Comparison of ENCODE assay signal across 17 mouse cellular contexts in genomic region chr2:70833261-70833660, GRCm38 (mm10).
"Had no signal": no experiment of that assay in that cellular context is flagged by ENCODE, and none has a peak within 500 bp of the region (broad histone marks: within the 10 kb centered on the region; RNA-seq: fewer than 3 reads in every experiment).

No protein-coding gene starts in this region.

- H3K4me1 ChIP-seq: midbrain, embryonic 10.5 days; midbrain, embryonic 12.5 days; neural tube, embryonic 12.5 days; stomach, embryonic 15.5 days had no signal

- H3K27me3 ChIP-seq: neural tube, embryonic 12.5 days; stomach, embryonic 15.5 days had no signal

- DNase-seq: lung, adult 18-20 months; lung, embryonic 14.5 days; lung, postnatal 10 days; lung, postnatal 4 days; midbrain, embryonic 14.5 days; right cerebral cortex, postnatal 14 days; thymus, adult 2 months; thymus, postnatal 25 days; thymus, postnatal 4 days had no signal

- H3K27ac ChIP-seq: midbrain, embryonic 10.5 days; midbrain, embryonic 12.5 days; neural tube, embryonic 12.5 days; stomach, embryonic 15.5 days; stomach, postnatal 0 days had no signal

- ATAC-seq: midbrain, embryonic 16.5 days had no signal

- H3K9ac ChIP-seq: liver, embryonic 14.5 days; lung, embryonic 14.5 days; midbrain, embryonic 12.5 days; neural tube, embryonic 12.5 days; stomach, embryonic 15.5 days had no signal

- H3K4me3 ChIP-seq: midbrain, embryonic 10.5 days; midbrain, embryonic 12.5 days; myocyte; neural tube, embryonic 12.5 days; stomach, embryonic 15.5 days had no signal

- H3K36me3 ChIP-seq: midbrain, embryonic 10.5 days; midbrain, embryonic 12.5 days; neural tube, embryonic 12.5 days; stomach, embryonic 15.5 days had no signal

- H3K4me2 ChIP-seq: lung, embryonic 14.5 days; midbrain, embryonic 12.5 days; neural tube, embryonic 12.5 days; stomach, embryonic 15.5 days had no signal

- H3K9me3 ChIP-seq: midbrain, embryonic 10.5 days; midbrain, embryonic 12.5 days; neural tube, embryonic 12.5 days; stomach, embryonic 15.5 days had no signal
